Mouse (Mus musculus) forebrain, embryonic 10.5 days (tissue): Measurements from ENCODE around the gene Nudt9. TPM values are rescaled to one million over a fixed set of nuclear protein-coding genes. Genes with fewer than 3 reads are reported as not detected.

ENCODE experiments used
- DNase-seq: peaks from one replicate; pipeline ENCODE4 v3.0.0-alpha.2; 2017; ENCODE audit warnings: low spot score; ENCODE audit errors: extremely low spot score
- H3K27ac ChIP-seq: fragments of 300-500 bp; sonication (generic); 2 replicates; pipeline ENCODE4 v1.5.1; 2016; ENCODE audit warnings: mild to moderate bottlenecking
- H3K27me3 ChIP-seq: fragments of 300-500 bp; sonication (generic); 2 replicates; pipeline ENCODE4 v1.6.1; 2016; ENCODE audit warnings: mild to moderate bottlenecking; ENCODE audit not compliant: poor library complexity, severe bottlenecking
- H3K36me3 ChIP-seq: fragments of 300-500 bp; sonication (generic); replicated peaks from 2 replicates; pipeline ENCODE4 v1.6.1; 2016; ENCODE audit warnings: mild to moderate bottlenecking, moderate library complexity
- H3K4me1 ChIP-seq: fragments of 300-500 bp; sonication (generic); 2 replicates; pipeline ENCODE4 v1.6.1; 2016
- H3K4me3 ChIP-seq: fragments of 300-500 bp; sonication (generic); 2 replicates; pipeline ENCODE4 v1.5.1; 2016; ENCODE audit warnings: mild to moderate bottlenecking, moderate library complexity
- H3K9me3 ChIP-seq: fragments of 300-500 bp; sonication (generic); 2 replicates; pipeline ENCODE4 v1.6.1; 2016; ENCODE audit warnings: mild to moderate bottlenecking, moderate library complexity
- WGBS: fragments of 180-500 bp; shearing (Covaris S2); methylation state at CpG from one replicate; pipeline ENCODE4 v1.1.7; 2016; 5-methylcytosine and 5-hydroxymethylcytosine counted together
- polyA plus RNA-seq: library from polyadenylated mRNA; unstranded; fragments of >200 nt; fragmentation: Nextera tagmentation; extraction: Ambion mirVana; gene quantifications from 2 replicates; pipeline ENCODE4 v1.2.1, GENCODE M21; 2016

The Nudt9 gene
- polyA plus RNA-seq, result 67.9 TPM in 2 replicates

GRCm38 (mm10) chr5:104046256-104047199, at the start of gene Nudt9:
TSS of gene Nudt9 (plus strand) at chr5:104046306.
- Histone ChIP-seq H3K4me3 (peak within 1 kb of the TSS; percentile 84), H3K9me3 (no peaks in the 10 kb centered on the region), H3K27ac (peak within 1 kb of the TSS; percentile 94), H3K36me3 (peaks cover 18% of the 10 kb centered on the region), H3K4me1 (peaks cover 22% of the 10 kb centered on the region), H3K27me3 (no peaks in the 10 kb centered on the region)
- DNase-seq, result peak; percentile 98
- 5% methylated on average over 90 of the region's 90 CpGs for WGBS

GRCm38 (mm10) chr5:103998739-103999138, 47.4 kb upstream of the Nudt9 start:
- Histone ChIP-seq H3K27ac (no peak overlapping the region), H3K4me3 (no peak overlapping the region), H3K36me3 (no peaks in the 10 kb centered on the region), H3K27me3 (peaks cover 12% of the 10 kb centered on the region), H3K9me3 (no peaks in the 10 kb centered on the region), H3K4me1 (peaks cover 14% of the 10 kb centered on the region)
- no peak for DNase-seq
- 84% methylated on average over 5 of the region's 5 CpGs for WGBS

- no peak overlapping the region for H3K27ac ChIP-seq
- peaks cover 14% of the 10 kb centered on the region for H3K4me1 ChIP-seq
- H3K36me3 ChIP-seq, result no peaks in the 10 kb centered on the region
- no peaks in the 10 kb centered on the region for H3K9me3 ChIP-seq
- peaks cover 15% of the 10 kb centered on the region for H3K27me3 ChIP-seq
- peak; percentile 74 for DNase-seq
- H3K4me3 ChIP-seq, result no peak overlapping the region
- 9% methylated on average over 5 of the region's 5 CpGs for WGBS
Measured at GRCm38 (mm10) chr5:103999738-104000137, 46.4 kb upstream of the Nudt9 start.

GRCm38 (mm10) chr5:104002549-104003255, 43.4 kb upstream of the Nudt9 start:
- H3K27ac ChIP-seq, result peak overlapping the region; percentile 68
- H3K4me1 ChIP-seq, result peaks cover 14% of the 10 kb centered on the region
- H3K4me3 ChIP-seq, result peak overlapping the region; percentile 39
- no peak for DNase-seq
- H3K36me3 ChIP-seq, result no peaks in the 10 kb centered on the region
- peaks cover 15% of the 10 kb centered on the region for H3K27me3 ChIP-seq
- no peaks in the 10 kb centered on the region for H3K9me3 ChIP-seq
- 11% methylated on average over 18 of the region's 18 CpGs for WGBS

GRCm38 (mm10) chr5:104003256-104003931, 42.7 kb upstream of the Nudt9 start:
- WGBS, result 44% methylated on average over 15 of the region's 15 CpGs
- Histone ChIP-seq H3K36me3 (no peaks in the 10 kb centered on the region), H3K27me3 (peaks cover 15% of the 10 kb centered on the region), H3K4me3 (peak overlapping the region; percentile 39), H3K4me1 (peaks cover 14% of the 10 kb centered on the region), H3K9me3 (no peaks in the 10 kb centered on the region), H3K27ac (peak overlapping the region; percentile 68)
- no peak for DNase-seq

- DNase-seq, result no peak
- 89% methylated on average over 2 of the region's 2 CpGs for WGBS
- peaks cover 14% of the 10 kb centered on the region for H3K4me1 ChIP-seq
- no peaks in the 10 kb centered on the region for H3K9me3 ChIP-seq
- peaks cover 12% of the 10 kb centered on the region for H3K27me3 ChIP-seq
- no peak overlapping the region for H3K4me3 ChIP-seq
- no peaks in the 10 kb centered on the region for H3K36me3 ChIP-seq
- no peak overlapping the region for H3K27ac ChIP-seq
Measured at GRCm38 (mm10) chr5:104003955-104004354, 42.2 kb upstream of the Nudt9 start.

GRCm38 (mm10) chr5:104006811-104007210, 39.3 kb upstream of the Nudt9 start:
- Histone ChIP-seq H3K4me3 (no peak overlapping the region), H3K27ac (no peak overlapping the region)
- WGBS, result 82% methylated on average over 3 of the region's 3 CpGs

GRCm38 (mm10) chr5:104007801-104008200, 38.3 kb upstream of the Nudt9 start:
- H3K4me3 ChIP-seq, result no peak overlapping the region
- no peaks in the 10 kb centered on the region for H3K9me3 ChIP-seq
- no peaks in the 10 kb centered on the region for H3K36me3 ChIP-seq
- H3K4me1 ChIP-seq, result peaks cover 7% of the 10 kb centered on the region
- no peak for DNase-seq
- H3K27me3 ChIP-seq, result peaks cover 11% of the 10 kb centered on the region
- 73% methylated on average over 5 of the region's 5 CpGs for WGBS
- no peak overlapping the region for H3K27ac ChIP-seq

More at GRCm38 (mm10) chr5:104006811-104007210, 39.3 kb upstream of the Nudt9 start:
- H3K36me3 ChIP-seq, result no peaks in the 10 kb centered on the region
- peaks cover 14% of the 10 kb centered on the region for H3K4me1 ChIP-seq
- no peak for DNase-seq
- H3K27me3 ChIP-seq, result peaks cover 11% of the 10 kb centered on the region
- H3K9me3 ChIP-seq, result no peaks in the 10 kb centered on the region

GRCm38 (mm10) chr5:104009421-104009820, 36.7 kb upstream of the Nudt9 start:
- Histone ChIP-seq H3K36me3 (no peaks in the 10 kb centered on the region), H3K27me3 (no peaks in the 10 kb centered on the region), H3K4me1 (no peaks in the 10 kb centered on the region), H3K9me3 (no peaks in the 10 kb centered on the region), H3K4me3 (no peak overlapping the region), H3K27ac (no peak overlapping the region)
- 96% methylated on average over 3 of the region's 3 CpGs for WGBS
- DNase-seq, result no peak

- no peak for DNase-seq
- Histone ChIP-seq H3K27ac (no peak overlapping the region), H3K36me3 (no peaks in the 10 kb centered on the region), H3K4me3 (no peak overlapping the region), H3K9me3 (no peaks in the 10 kb centered on the region), H3K4me1 (no peaks in the 10 kb centered on the region), H3K27me3 (no peaks in the 10 kb centered on the region)
- WGBS, result 93% methylated on average over 7 of the region's 7 CpGs
Measured at GRCm38 (mm10) chr5:104010261-104010660, 35.8 kb upstream of the Nudt9 start.

GRCm38 (mm10) chr5:104011419-104011818, 34.7 kb upstream of the Nudt9 start:
- Histone ChIP-seq H3K9me3 (no peaks in the 10 kb centered on the region), H3K36me3 (no peaks in the 10 kb centered on the region), H3K27ac (no peak overlapping the region), H3K4me1 (no peaks in the 10 kb centered on the region), H3K4me3 (no peak overlapping the region), H3K27me3 (no peaks in the 10 kb centered on the region)
- DNase-seq, result no peak

- H3K27ac ChIP-seq, result peak within 1 kb of the TSS; percentile 81
- peak within 1 kb of the TSS; percentile 55 for H3K4me3 ChIP-seq
- under 1% methylated on average over 31 of the region's 31 CpGs for WGBS
- peak; percentile 75 for DNase-seq
- H3K4me1 ChIP-seq, result peaks cover 19% of the 10 kb centered on the region
- H3K27me3 ChIP-seq, result peaks cover 48% of the 10 kb centered on the region
- no peaks in the 10 kb centered on the region for H3K9me3 ChIP-seq
- H3K36me3 ChIP-seq, result no peaks in the 10 kb centered on the region
Measured at GRCm38 (mm10) chr5:104021597-104022378, 24.3 kb upstream of the Nudt9 start, which contains the start of gene Hsd17b11. TSS of gene Hsd17b11 (minus strand) at chr5:104021919.
